Mouse (Mus musculus) layer of hippocampus, adult 9-11 months (tissue): ENCODE data around the gene Tm4sf19.
"Not testable (repeated sequence)": the region's sequence is repeated elsewhere in the genome, so short reads cannot be mapped to it uniquely, and the experiment has no call there.

Source experiments
- DNase-seq: peaks from one replicate; pipeline ENCODE4 v3.0.0; 2022

Gene Tm4sf19

DNA sequence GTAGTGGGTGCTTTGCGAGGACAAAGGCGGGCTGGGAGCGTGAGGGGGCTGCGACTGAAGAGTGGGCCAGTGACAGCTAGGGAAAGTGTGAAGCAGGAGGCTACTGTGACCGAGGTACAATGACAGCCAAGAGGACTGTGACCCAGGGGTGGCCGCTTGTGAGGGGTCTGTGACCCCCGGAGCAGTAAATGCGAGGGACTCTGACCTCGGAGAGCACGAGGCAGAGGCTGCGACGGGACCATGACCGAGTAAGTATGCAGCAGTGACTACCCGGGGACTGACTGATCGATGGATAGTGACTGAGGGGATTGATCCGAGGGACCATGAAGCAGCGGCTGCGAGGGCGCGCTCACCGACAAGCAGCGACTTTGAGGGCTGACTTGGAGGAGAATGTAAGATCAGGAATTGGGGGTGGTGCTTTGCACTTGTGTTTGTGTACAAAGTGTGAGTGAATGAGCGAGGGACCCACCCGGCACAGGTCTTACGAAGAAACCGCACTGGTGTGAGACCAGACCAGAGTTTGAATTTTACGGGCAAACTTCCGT, 30.8 kb downstream of the Tm4sf19 start:
- no peak for DNase-seq

DNA sequence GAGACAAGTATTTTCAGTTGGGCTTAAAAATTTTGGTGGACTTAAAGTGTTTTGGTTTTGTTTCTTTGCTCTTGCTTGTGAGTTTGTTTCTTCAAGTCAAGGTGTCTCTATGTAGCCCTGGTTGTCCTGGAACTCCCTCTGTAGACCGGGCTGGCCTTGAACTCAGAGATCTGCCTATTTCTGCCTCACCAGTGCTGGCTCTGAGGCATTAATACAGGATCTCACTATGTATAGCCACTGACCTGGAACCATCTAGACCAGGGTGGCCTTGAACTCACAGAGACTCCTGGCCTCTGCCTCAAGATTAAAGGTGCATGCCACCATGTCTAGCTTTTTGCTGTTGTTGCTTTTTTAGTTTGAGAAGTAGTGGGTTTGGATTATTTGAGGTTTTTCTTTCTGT, 31.6 kb downstream of the Tm4sf19 start:
- no peak for DNase-seq

DNA sequence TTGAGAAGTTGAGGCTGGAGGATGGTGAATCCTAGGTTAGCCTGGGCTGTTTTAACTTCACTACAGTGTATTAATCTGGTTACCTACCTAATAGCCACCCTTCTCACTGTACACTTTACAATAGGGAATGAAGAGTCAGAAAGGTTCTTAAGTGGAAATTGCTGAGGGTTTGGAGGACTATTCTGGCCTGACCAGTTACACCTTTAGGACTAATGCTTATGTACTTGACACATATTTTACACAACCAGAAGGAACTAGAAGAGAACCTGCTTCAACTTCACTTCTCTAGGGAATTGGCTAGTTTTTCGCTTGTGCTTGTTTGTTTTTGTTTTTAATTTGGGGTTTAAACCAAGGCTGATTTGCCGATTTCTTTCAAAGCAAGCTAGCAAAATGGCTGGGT, 32.8 kb downstream of the Tm4sf19 start:
- no peak for DNase-seq

DNA sequence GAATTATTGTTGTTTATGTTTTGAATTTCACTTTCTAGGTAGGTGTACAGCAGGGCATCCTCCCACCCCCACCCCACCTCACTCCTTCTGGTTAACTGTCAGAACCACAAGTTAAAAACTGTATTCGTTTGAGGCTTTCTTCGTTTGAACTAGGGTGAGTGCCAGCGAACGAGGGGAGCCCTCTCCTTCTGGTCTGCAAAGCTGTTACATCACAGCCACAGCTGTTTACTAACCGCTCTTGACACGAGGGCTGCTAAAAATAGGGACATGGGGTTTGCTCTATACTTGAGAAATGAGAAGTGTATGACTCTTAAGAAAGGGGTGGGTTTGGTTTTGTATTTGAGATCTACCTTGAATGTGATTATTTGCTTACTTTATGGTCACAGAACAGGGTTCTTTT, 33.8 kb downstream of the Tm4sf19 start:
- DNase-seq: peak; percentile 14

DNA sequence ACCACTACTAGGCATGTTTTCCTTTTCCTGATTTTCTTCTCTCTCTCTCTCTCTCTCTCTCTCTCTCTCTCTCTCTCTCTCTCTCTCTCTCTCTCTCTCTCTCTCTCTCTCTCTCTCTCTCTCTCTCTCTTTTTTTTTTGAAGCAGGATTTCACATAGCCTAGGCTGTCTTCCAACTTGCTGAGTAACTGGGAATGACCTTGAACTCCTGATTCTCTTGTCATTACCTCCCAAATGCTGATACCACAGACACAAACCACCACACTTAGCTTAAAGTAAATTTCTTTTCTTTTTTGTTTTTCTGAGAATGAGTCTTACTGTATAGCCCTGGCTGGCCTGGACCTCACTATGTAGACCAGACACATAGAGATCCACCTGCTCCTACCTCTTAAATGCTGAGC, 34.4 kb downstream of the Tm4sf19 start:
- DNase-seq: no peak

DNA sequence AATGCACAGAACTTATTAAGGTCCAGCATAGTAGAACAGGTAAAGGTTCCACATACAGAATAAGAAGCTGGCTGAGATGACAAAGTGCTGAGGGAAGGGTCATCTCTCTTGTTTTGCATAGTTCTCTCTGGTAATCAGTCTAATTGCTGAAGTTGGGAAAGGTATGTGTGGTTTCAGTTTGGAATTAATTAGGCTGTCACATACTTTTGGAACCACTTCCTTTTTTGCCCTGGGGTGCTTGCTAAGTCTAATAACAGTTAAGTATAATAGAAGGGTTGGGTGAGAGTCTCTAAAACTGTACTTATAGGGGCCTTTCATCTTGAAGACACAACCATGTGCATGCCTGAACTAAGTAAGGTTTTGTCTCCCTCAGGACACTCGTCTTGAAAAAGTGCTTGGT, 36.4 kb downstream of the Tm4sf19 start:
- DNase-seq: no peak

DNA sequence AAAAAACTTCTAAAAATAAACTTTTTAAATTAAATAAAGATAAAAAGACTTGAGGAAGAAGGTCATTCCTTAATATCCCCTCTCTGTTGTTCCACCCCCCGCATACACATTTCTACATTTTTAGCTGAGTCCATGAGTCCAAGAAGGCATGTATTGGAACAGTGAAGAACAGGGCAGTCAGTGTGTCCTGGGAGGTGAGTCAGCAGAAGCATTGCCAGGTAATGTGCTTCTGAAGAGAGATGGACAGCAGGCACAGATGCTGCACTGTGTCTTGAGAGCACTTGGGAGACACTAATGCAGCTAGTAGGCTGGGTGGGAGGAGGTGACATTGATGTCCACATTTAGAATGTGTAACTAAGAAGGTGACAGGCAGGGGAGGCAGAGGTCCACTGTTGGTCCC, 37.0 kb downstream of the Tm4sf19 start:
- no peak for DNase-seq

DNA sequence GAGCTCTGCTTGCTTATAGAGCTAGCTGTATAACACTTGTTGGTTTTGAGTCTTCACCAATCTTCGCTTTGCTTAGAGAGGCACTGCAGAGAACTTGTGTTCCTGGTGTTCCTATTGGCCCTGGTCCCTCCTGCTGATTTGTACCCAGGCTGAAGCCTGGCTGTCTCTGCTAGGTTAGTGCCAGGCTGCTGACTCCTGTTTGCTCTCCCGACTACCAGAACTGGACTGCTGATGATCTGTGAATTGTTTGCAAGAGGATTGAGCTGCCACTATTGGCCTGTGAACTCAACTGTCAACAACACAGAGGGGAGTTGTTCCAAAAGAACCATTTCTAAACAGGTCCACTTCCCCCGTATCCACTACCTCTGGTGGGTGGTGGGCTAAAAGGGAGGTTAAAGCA, 41.1 kb downstream of the Tm4sf19 start:
- DNase-seq: no peak

DNA sequence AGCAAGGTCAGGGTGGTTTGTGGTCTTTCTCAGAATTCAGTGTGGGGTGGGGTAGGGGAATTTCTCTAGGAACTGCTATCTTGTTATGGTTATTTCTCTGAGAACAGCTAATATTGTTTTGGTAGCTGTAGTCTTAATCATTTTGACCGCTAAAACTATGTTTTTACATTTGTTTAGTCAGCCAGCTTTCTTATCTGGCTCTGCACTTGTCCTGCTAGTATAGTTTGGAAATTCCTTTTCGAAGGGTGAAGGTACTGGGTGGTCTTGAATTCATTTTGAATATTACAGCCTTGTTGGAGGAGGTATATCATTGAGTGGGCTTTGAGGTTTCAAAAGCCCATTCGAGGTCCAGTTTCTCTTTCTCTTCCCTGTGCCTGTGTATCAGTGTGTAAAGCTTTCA, 44.3 kb downstream of the Tm4sf19 start:
- not testable (repeated sequence) for DNase-seq

DNA sequence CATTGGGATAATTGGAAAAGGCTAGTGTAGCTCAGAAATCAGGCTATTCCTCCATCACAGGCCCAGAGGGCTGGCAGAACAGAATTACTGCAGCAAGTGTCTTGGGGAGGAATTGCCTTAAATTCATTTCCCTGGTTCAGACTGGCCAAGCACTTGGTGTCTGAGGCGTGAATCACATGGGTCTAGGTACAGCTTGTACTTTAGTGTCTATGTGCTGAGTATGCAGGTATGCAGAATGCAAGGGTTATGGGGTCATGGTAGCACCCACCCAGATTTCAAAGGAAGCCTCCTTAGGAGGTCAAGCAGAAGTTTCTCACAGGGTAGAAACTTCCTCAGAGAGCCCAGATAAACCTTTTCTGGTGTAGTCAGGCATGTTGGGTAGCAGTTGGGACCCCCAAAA, 45.3 kb downstream of the Tm4sf19 start:
- DNase-seq: no peak

DNA sequence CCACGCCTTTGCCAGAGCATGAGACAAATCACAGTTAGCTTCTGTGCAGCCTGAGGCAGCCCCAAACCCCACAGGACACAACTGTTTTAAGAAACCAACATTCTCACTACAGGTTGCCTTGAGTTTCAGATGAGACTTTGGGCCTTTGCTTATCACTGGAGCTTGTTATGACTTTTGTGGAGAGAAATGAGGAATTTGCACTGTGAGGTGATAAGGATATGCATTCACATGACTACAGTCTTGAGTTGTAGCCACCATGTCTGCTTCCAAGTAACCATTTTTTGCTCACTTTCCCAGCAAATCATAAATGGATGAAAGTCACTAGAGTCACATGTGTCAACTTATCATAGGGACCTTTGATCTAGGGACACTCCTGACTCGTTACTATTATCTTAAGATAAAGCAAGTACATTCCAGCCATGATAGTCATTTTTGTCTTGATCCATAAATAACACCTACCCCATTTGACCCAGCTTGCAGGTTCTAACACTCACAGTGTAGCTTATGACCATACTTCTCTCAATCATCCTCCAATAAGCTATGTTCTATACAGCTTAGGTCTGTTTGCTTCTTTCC, 46.3 kb downstream of the Tm4sf19 start:
- DNase-seq: no peak

DNA sequence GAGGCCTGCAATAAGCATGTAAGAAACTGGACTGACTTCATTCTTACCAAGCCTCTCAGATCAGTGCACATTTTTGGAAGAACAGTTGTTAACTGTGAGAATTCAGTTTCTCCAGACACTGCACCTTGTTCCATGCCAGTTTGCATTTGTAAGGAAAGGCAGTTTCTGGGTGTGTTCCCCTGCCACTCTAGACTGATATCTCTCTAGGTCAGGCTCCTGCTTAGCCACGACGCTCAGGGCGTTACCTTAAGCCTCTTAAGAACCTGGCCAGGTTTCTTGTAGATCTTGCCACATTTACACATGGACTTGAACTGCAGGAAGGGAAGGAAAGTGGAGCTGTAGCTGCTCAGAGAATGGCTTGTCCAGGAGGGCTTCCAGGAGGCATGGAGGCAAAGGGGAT, 49.4 kb downstream of the Tm4sf19 start:
- no peak for DNase-seq

DNA sequence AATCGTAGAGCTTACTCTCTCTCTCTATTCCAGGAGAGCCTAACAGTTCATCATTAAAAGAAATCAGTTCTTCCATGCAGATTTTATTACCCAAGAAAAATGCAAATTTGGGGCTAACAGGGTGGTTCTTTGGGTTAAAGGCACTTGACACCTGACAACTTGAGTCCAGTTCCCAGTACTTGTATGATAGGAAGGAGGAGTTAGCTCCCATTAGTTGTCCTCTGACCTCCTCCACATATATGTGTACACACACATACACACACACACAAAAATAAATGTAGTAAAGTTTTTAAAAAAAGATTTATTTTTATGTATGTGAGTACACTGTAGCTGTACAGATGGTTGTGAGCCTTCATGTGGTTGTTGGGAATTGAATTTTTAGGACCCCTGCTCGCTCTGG, 49.8 kb downstream of the Tm4sf19 start:
- DNase-seq: no peak

DNA sequence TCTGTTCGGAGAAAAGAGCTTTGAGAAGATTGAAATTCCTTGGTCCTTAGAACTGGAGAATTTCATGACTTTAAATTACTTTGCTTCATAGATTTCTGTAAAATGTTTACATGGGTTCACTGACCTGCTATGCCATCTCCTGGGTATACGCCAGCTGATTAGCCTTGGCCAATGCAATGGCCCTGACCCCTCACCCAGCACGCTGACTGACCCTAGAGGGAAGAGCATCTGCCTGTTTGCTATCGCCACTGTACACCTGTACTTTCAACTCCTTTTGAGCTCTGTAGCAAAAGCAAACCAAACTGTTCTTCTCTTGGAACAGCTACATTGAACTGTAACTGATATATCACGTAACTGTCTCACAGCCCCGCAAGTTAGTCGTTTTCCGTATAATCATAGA, 52.8 kb downstream of the Tm4sf19 start:
- no peak for DNase-seq

DNA sequence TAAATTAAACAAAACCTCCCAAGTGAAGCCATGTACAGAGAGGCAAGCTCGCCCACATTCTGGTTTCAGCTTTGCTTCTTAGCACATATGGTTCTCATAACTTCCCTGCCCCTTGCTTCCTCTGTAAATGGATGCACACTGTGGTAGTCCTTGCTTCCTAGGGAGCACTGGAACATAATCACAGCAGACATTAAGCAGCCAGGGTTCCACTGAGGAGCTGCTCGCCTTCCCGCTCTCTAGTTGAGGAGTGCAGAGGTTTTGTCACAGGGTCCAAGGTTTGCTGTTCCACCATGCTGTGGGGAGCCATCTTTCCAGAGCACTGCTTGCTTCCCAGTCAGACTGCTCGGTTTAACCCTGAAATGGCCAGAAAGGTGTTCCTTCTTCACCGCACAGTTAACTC, 54.3 kb downstream of the Tm4sf19 start:
- DNase-seq: no peak

DNA sequence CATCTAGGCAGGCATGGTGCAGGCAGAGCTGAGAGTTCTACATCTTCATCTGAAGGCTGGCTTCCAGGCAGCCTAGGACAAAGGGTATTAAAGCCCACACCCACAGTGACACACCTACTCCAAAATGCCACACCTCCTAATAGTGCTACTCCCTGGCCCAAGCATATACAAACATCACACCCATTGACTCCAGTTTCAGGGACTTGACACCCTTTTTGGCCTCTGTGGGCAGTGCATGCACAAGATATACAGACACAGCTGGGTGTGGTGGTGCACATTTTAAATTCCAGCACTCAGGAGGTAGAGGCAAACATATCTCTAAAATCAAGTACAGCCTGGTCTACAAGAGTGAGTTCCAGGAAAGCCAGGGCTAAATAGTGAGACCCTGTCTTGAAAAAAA, 55.8 kb downstream of the Tm4sf19 start:
- DNase-seq: no peak

DNA sequence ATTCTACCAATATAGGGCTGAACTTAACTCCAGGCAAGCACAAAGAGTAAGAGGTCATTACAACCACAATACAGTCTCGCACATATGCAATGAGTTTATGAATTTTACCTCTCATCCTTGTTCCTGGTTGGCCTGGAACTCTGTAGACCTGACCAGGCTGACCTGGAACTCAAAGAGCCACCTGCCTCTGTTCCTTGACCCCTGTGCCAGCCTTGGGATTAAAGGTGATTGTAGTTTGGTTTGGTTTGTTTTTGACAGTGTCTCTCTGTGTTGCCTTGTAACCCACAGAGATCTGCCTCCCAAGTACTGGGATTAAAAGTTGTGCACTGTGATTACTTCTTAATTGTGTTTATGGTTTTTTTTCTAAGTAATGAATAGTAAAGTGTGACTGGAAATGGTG, 56.5 kb downstream of the Tm4sf19 start:
- no peak for DNase-seq
